Mouse (Mus musculus) liver, postnatal 0 days (tissue): ENCODE measurements around the gene Slc1a4. TPM values are rescaled to one million over a fixed set of nuclear protein-coding genes. Genes with fewer than 3 reads are reported as not detected.
A peak's percentile ranks its signal among the peaks of the same experiment; 100 is the strongest.

Source experiments
- ATAC-seq: fragments of 200-750 bp; cut with Nextera tagmentation; 2 replicates; pipeline ENCODE4 v1.8.0; 2017; ENCODE audit warnings: mild to moderate bottlenecking, moderate library complexity
- DNase-seq: peaks from one replicate; pipeline ENCODE4 v3.0.0-alpha.2; 2016
- H3K27ac ChIP-seq: fragments of 300-500 bp; sonication (generic); 2 replicates; pipeline ENCODE4 v1.5.1; 2014; ENCODE audit warnings: antibody characterized with exemption, moderate library complexity, mild to moderate bottlenecking, low read depth
- H3K27me3 ChIP-seq: fragments of 300-500 bp; sonication (generic); 2 replicates; pipeline ENCODE4 v1.6.1; 2014; ENCODE audit warnings: low read length, control low read depth, mixed read lengths; ENCODE audit not compliant: insufficient read depth
- H3K36me3 ChIP-seq: fragments of 300-500 bp; sonication (generic); replicated peaks from 2 replicates; pipeline ENCODE4 v1.6.1; 2014; ENCODE audit warnings: mild to moderate bottlenecking, control low read depth, low read length, moderate library complexity, mixed read lengths; ENCODE audit not compliant: insufficient read depth
- H3K4me1 ChIP-seq: fragments of 300-500 bp; sonication (generic); 2 replicates; pipeline ENCODE4 v1.6.1; 2014; ENCODE audit warnings: antibody characterized with exemption, mild to moderate bottlenecking, control low read depth; ENCODE audit not compliant: insufficient read depth
- H3K4me2 ChIP-seq: fragments of 300-500 bp; sonication (generic); 2 replicates; pipeline ENCODE4 v1.6.1; 2014; ENCODE audit warnings: low read depth, mild to moderate bottlenecking, low read length, moderate library complexity, mixed read lengths
- H3K4me3 ChIP-seq: fragments of 300-500 bp; sonication (generic); 2 replicates; pipeline ENCODE4 v1.5.1; 2014; ENCODE audit warnings: low read depth, low read length
- H3K9ac ChIP-seq: fragments of 300-500 bp; sonication (generic); replicated peaks from 2 replicates; pipeline ENCODE4 v1.6.1; 2014; ENCODE audit warnings: mild to moderate bottlenecking, moderate library complexity
- H3K9me3 ChIP-seq: fragments of 300-500 bp; sonication (generic); 2 replicates; pipeline ENCODE4 v1.6.1; 2016; ENCODE audit warnings: mild to moderate bottlenecking, control low read depth, low read length, mixed read lengths
- CTCF ChIP-seq: sonication (generic); IDR thresholded peaks from 2 replicates; pipeline ENCODE4 v1.5.1; 2016; ENCODE audit warnings: antibody characterized with exemption, low read depth
- EP300 ChIP-seq: IDR thresholded peaks from 2 replicates; pipeline ENCODE4 v1.6.1; 2016; ENCODE audit warnings: antibody characterized with exemption, low read depth, mild to moderate bottlenecking
- WGBS: fragments of 180-500 bp; shearing (Covaris S2); extraction: QIAGEN DNeasy Blood & Tissue Kit; methylation state at CpG from one replicate; pipeline ENCODE4 v1.1.7; 2014; ENCODE audit not compliant: insufficient replicate concordance; 5-methylcytosine and 5-hydroxymethylcytosine counted together
- polyA plus RNA-seq: library from polyadenylated mRNA; unstranded; fragments of >200 nt; fragmentation: Nextera tagmentation; extraction: Ambion mirVana; gene quantifications from 2 replicates; pipeline ENCODE4 v1.2.1, GENCODE M21; 2015

Slc1a4 gene
- polyA plus RNA-seq, 1 experiment from 2014 or later = 8.2 TPM

GRCm38 (mm10) chr11:20341598-20341997 lies 9.1 kb upstream of the Slc1a4 start:
- Histone ChIP-seq H3K9me3 (no peaks in the 10 kb centered on the region), H3K36me3 (no peaks in the 10 kb centered on the region), H3K27me3 (no peaks in the 10 kb centered on the region), H3K4me1 (no peaks in the 10 kb centered on the region), H3K9ac (no peak overlapping the region), H3K4me2 (no peak overlapping the region), H3K27ac (no peak overlapping the region), H3K4me3 (no peak overlapping the region)
- ATAC-seq = no peak
- WGBS = 33% methylated on average over 1 of the region's 1 CpGs
- TF ChIP-seq CTCF = no peak
- TF ChIP-seq EP300 = no peak
- no peak for DNase-seq

- no peak overlapping the region for H3K4me3 ChIP-seq
Observed at GRCm38 (mm10) chr11:20338703-20339102, 6.2 kb upstream of the Slc1a4 start.

GRCm38 (mm10) chr11:20334301-20334700 lies 1.8 kb upstream of the Slc1a4 start:
- no peak for TF ChIP-seq EP300
- TF ChIP-seq CTCF = no peak
- Histone ChIP-seq H3K27me3 (no peaks in the 10 kb centered on the region), H3K4me1 (peaks cover 10% of the 10 kb centered on the region), H3K27ac (no peak overlapping the region), H3K9ac (no peak overlapping the region), H3K4me2 (no peak overlapping the region), H3K4me3 (no peak overlapping the region), H3K36me3 (no peaks in the 10 kb centered on the region), H3K9me3 (no peaks in the 10 kb centered on the region)
- ATAC-seq (no peak), DNase-seq (no peak)
- WGBS = 58% methylated on average over 1 of the region's 1 CpGs

More at GRCm38 (mm10) chr11:20338703-20339102, 6.2 kb upstream of the Slc1a4 start:
- no peaks in the 10 kb centered on the region for H3K4me1 ChIP-seq
- DNase-seq (no peak), ATAC-seq (no peak)
- H3K4me2 ChIP-seq = no peak overlapping the region
- H3K27ac ChIP-seq = no peak overlapping the region
- 28% methylated on average over 2 of the region's 2 CpGs for WGBS
- no peak for TF ChIP-seq CTCF
- no peak for TF ChIP-seq EP300
- H3K9me3 ChIP-seq = no peaks in the 10 kb centered on the region
- no peaks in the 10 kb centered on the region for H3K27me3 ChIP-seq
- H3K9ac ChIP-seq = no peak overlapping the region
- H3K36me3 ChIP-seq = no peaks in the 10 kb centered on the region

- Histone ChIP-seq H3K4me3 (peak overlapping the region; percentile 62), H3K4me1 (peaks cover 10% of the 10 kb centered on the region), H3K9ac (peak overlapping the region; percentile 74), H3K36me3 (no peaks in the 10 kb centered on the region), H3K27ac (peak overlapping the region; percentile 90), H3K27me3 (no peaks in the 10 kb centered on the region), H3K9me3 (no peaks in the 10 kb centered on the region), H3K4me2 (peak overlapping the region; percentile 95)
- WGBS = 1% methylated on average over 61 of the region's 61 CpGs
- DNase-seq (peak; percentile 55), ATAC-seq (peak; percentile 4)
- no peak for TF ChIP-seq CTCF
- no peak for TF ChIP-seq EP300
Observed at GRCm38 (mm10) chr11:20331690-20332537, 599 bp downstream of the Slc1a4 start.

DNA sequence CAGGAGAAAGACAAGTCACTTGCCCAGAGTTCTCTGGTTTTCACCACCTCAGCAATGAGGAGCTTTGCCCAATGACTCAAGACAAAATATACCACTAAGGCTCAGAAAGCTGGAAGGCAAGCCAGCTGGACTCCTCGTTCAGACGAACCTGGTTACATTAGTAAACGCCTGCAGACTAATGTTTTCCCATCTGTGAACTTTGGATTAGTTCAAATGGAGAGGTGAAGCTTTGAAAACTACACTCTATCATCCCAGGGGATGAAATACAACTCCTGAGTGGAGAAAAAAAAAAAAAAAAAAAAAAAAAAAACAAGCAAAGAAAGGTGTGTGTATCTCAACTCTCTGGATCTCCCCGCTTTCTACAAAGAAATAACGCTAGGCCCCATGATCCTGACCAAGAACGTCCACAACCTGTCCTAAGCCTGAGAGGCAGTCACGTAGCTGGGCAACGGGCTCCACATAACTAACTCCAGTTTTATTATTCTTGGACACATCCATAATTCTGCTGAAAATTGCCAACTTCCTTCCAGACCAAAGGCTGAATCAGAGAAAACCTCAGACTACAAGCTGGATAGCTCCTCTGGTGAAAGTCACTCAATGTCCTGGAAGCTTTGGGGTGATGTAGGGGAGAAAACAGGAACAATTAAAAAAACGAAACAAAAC lies 1.4 kb downstream of the Slc1a4 start:
- Histone ChIP-seq H3K4me3 (peak overlapping the region; percentile 62), H3K9me3 (no peaks in the 10 kb centered on the region), H3K9ac (peak overlapping the region; percentile 74; the same call in 1 of the 2 replicates), H3K27ac (peak overlapping the region; percentile 90), H3K4me1 (peaks cover 14% of the 10 kb centered on the region), H3K27me3 (no peaks in the 10 kb centered on the region), H3K36me3 (no peaks in the 10 kb centered on the region), H3K4me2 (peak overlapping the region; percentile 95)
- TF ChIP-seq CTCF (no peak), EP300 (no peak)
- DNase-seq = no peak
- WGBS = 58% methylated on average over 9 of the region's 9 CpGs
- no peak for ATAC-seq

DNA sequence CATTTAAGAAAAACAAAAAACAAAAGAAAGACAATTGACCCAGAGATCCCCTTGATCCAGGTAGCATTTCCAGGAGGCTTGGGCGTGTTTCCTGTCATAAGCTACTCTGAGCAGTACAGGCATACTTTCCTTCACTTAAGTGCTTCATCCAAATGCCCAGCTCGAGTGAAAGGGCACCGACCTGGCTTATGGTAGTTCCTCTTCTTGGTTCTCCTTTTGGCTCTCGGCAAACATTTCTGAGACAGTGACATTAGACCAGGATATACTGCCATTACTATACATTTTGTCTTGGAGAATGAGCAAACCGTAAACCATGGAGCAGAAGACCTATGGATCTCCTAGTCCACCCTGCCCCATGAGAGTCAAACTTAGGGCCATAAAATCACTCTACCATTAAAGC lies 2.8 kb downstream of the Slc1a4 start:
- Histone ChIP-seq H3K36me3 (no peaks in the 10 kb centered on the region), H3K4me2 (peak overlapping the region; percentile 95), H3K4me3 (0 out of 2 replicates have a peak overlapping the region, but pooled peaks have one; percentile 11), H3K4me1 (peaks cover 23% of the 10 kb centered on the region), H3K27me3 (no peaks in the 10 kb centered on the region), H3K9ac (no peak overlapping the region), H3K27ac (no peak overlapping the region), H3K9me3 (no peaks in the 10 kb centered on the region)
- no peak for TF ChIP-seq EP300
- TF ChIP-seq CTCF = no peak
- ATAC-seq (no peak), DNase-seq (no peak)
- 54% methylated on average over 5 of the region's 5 CpGs for WGBS
